Mouse (Mus musculus): ENCODE results near the gene Tmem184b.

Gene Tmem184b

DNA sequence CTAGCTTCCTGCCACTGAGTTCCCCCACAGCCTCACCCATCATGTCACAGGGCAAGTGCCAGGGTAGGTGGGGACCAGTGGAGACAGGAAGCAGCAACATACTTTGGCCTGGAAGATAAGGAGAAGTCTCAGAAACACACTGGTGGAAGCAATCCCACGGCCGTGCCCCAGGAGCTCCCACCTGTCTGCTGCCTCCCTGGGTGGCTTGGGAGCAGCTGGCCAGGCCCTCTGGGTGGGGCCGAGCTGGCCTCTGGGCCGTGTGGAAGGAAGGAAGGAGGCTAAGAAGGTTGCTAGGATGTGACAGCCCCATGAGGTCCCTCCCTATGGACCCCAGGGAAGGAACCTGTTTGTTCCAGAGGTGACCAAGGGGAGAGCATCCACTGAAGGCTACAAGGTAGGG, 42.3 kb downstream of the Tmem184b start:
- DNase-seq, result no peak

DNA sequence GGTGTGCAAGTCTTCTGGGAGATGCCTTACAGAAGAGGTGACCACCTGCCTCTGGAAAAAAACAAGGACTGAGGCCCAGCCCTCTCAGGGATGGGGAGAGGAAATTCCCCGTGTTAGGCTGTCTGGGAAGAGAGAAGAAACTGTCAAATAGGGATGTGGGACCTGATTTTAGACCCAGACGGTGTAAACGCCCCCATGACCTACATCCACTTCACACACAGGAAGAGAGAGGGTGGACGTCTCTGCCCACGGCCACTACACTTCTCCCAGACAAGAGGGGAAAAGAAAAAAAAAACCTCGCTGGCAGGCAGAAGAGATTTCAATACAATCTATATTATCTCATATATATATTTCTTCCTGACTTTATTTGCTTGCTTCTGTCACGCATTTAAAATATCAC, 43.0 kb downstream of the Tmem184b start:
- no peak for DNase-seq

GRCm38 (mm10) chr15:79359954-79360353, 43.4 kb downstream of the Tmem184b start:
- DNase-seq, result no peak

DNA sequence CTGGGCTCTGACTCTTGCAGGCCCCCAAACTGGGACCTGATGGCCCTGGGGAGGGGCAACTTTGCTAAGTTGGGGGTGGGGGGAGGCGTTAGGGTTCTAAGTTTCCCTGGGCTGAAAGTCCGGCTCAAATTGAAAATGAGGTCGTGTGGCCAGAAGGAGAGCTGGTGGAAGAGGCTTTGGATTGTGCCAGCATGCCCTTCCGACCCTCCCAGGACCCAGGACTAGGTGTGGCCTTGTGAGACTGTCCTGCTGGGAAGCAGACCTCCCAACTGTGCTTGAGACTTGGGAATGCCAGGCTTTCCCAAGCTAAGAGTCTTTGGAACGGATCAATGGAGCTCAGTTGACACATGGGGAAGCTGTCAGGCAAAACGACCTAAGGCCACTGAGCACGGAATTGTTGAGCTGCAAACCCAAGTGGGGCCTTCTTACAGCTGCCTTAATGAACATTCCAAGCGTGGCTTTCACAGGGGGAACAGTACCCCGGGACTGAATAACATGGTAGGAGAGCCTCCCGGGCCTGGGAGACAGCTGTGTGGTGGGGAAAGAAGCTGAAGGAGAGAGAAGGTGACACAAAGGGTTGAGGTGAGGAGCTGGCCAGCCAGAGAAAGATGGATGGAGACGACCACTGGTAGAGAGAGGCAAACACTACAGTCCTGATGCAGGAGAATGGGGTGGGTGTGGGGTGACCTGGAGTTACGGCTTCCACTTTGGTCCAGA, 45.2 kb downstream of the Tmem184b start:
- no peak for DNase-seq

DNA sequence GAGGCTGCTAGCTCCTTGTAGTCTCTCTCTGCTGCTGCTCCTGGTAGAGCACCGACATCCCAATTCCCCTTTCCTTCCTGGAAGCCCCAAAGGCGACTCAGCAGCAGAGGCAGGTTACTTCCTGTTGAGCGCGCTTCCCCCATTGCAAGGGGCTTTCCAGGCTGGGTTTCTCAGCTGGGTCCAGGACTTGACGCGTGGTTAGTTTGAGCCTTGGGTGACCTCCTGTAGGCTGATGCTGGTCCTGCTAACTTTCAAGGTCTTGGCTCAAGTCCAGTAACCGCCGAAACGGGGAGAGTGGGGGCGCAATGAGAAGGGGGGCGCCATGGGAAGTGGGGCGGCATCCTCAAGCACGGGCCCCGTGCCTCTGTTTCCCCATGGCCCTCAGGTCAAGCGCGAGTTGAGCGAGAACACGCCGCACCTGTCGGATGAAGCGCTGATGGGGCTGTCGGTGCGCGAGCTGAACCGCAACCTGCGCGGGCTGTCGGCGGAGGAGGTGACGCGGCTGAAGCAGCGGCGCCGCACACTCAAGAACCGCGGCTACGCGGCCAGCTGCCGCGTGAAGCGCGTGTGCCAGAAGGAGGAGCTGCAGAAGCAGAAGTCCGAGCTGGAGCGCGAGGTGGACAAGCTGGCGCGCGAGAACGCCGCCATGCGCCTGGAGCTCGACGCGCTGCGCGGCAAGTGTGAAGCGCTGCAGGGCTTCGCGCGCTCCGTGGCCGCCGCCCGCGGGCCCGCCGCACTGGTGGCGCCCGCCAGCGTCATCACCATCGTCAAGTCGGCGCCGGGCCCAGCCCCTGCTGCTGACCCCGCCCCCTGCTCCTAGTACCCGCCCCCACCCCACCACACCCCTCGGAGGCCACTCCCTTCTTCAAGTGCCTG, 46.1 kb downstream of the Tmem184b start:
- no peak for DNase-seq

GRCm38 (mm10) chr15:79356481-79356880, 46.9 kb downstream of the Tmem184b start:
- no peak for DNase-seq

DNA sequence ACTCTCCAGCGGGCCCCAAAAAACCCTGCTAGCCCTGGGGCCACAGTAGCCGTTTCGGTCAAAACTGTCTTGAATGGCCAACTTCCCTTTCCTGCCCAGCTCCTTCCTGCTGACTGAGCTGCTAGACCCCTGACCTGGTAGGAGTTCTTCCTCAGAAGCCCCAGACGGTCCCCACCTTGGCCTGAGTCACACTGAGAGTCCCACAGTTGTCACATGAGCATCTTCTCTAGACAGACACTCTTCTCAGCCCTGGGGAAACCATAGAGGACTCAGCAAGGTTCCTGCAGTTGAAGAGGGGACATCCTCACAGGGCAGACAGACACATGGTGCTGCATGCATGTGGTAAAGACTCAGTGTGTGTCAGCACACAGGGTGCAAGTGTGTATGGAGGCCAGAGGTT, 48.8 kb downstream of the Tmem184b start:
- no peak for DNase-seq

GRCm38 (mm10) chr15:79353690-79354305, 49.6 kb downstream of the Tmem184b start:
- no peak for DNase-seq

DNA sequence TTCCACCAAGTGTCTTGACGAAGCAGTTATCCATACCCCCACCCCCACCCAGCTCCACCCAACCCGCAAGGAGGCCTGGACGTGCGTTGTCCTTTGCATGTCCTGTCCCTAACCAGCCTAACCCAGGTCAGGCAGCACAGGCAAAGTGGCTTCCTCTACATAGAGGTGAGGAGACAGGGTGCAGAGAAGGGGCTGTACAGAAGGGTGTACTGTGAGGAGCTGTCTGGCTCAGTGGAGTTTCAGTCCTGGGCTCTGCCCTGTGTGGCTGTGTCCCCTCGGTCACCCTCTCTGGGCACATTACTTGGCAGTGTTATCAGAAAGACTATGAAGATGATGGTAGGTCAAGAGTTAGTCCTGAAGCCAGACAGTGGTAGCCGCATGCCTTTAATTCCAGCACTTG, 50.9 kb downstream of the Tmem184b start:
- no peak for DNase-seq

DNA sequence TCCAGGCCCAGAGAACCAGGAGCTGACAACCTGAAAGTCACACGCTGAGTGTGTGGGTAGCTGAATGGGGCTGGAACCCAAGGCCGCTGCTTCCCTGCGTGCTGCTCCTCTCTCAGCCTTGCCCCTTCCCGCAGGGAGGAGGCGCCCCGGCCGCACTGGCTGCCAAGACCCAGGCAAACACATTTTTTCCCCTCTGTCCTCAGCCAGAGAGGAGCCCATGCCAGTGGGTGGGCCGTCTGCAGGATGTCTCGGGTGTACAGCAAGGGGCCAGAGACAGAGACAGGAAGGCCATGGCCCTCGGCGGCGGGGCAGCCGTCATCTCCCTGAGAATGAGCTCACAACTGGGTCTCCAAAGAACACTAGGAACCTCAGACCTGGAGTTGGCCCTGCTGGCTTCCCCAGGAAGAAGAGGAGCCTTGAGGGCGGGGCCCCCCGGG, 52.0 kb downstream of the Tmem184b start:
- DNase-seq, result no peak

DNA sequence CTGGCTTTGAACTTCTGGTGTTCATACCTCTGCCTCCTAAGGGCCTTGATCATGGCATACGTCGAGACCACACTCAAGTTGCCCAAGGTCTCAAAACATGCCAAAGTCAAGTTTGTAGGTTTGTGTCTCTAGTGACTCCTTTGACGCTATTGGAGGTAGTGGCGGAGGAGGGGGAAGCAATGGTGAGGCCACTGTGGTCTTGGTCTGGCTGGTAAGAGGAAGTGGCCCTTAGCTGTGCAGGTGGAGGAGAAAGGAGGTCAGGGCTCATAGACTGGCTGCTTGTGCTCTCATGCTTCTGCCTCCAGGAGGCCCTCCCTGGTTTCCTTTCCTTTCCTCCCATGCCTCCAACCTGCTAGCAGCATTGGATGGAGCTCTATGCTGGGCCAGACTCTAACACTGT, 52.5 kb downstream of the Tmem184b start:
- no peak for DNase-seq

DNA sequence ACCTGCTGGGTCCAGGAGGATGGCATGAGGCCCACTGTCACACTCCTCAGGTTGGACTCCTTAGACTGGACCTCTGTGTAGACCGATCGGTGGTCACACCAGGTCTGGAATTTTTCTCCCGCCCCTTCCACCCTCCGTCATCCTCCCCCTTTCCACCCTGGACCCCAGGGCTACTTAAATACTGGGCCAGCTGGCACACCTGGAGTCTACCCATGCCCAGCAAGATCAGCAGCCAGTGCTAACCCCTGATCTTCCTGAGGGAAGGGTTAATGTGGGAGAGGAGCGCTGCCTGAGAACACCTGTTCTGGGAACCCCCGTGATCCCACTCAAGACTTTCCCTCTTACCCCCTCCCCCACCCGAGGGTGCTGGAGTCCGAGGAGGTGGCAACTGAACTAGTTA, 54.7 kb downstream of the Tmem184b start:
- no peak for DNase-seq

- DNase-seq, result no peak
Observed at GRCm38 (mm10) chr15:79347845-79348506, 55.4 kb downstream of the Tmem184b start.

GRCm38 (mm10) chr15:79347165-79347844, 56.1 kb downstream of the Tmem184b start:
- DNase-seq, result peak; percentile 70

DNA sequence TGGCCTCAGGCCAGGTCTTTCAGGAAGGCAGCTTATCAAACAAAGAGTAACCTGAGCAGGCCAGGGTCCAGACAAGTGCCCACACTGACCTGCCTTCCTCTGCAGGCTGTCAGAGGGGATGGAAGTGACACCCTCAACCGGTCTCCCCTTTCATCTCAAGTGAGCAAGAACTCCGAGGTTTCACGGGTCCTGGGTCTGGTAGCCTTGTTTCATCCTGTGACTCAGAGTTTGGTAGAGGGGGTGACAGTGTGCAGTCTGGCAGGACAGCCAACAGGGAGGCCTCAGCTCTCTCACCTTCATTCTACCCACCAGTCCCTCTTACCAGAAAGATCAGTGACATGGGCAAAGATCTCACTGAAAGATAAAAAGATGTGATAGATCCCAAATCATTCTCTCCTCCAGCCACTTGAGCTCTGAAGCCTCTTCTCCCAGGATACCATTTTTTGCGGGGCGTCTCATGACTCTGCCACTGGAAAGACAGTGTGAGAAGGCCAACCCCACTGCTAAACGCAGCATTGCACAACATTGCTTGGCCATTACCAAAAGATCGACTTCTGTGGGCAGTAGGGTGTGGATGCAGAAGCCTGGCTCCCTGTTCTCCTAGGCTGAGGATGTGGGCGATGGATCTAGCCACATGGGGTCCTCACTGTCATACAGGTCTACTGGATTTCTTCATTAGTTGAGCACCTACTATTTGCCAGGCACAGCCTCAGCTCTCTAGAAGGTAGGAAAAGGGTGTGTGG, 57.1 kb downstream of the Tmem184b start, which contains the start of gene Maff:
Gene Maff, plus strand, starts transcription at position 571 of the 743 bp plus-strand sequence.
- no peak for DNase-seq

GRCm38 (mm10) chr15:79344627-79345026, 58.7 kb downstream of the Tmem184b start:
- no peak for DNase-seq

GRCm38 (mm10) chr15:79342641-79343337, 60.6 kb downstream of the Tmem184b start:
- no peak for DNase-seq

GRCm38 (mm10) chr15:79338978-79339377, 64.4 kb downstream of the Tmem184b start:
- DNase-seq, result no peak

DNA sequence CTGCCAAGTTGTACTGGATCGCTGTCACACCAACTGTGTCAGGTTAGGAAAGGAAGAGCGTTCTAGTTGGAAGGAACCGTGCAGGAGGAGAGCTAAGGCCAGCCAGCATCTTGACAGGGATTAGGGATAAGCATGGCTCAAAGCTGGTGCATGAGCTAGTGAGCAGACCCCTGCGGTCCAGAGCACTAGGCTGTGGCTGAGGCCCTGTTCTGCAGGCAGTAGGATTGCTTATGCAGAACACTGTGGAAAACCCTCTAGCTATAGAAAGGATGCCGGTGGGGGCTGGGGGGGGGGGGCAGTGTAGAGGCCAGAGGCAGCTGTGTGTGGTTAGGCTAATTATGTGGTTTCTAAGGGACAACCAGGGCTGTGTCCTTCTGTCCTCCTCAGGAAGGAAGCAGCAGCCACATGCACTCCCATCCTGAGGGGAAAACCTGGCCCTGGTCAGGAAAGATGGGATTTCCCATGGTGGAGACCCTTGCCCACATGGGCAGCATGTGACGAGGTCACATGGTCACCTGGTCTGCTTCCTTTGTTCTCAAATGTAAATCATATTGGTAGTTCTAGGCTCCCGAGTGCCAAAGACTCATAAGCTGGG, 68.2 kb downstream of the Tmem184b start:
- no peak for DNase-seq

GRCm38 (mm10) chr15:79333409-79333808, 70.0 kb downstream of the Tmem184b start:
- no peak for DNase-seq

- no peak for DNase-seq
Observed at GRCm38 (mm10) chr15:79330521-79330920, 72.8 kb downstream of the Tmem184b start.
